Mouse (Mus musculus): ENCODE results near the gene Cbs.

Cbs gene

GRCm38 (mm10) chr17:31636942-31637811 lies at the start of gene Cbs:
Gene Cbs, minus strand, starts transcription at chr17:31637238.
- DNase-seq (ENCODE audit: low read depth): peak; percentile 47

GRCm38 (mm10) chr17:31686225-31686564 lies 49.2 kb upstream of the Cbs start:
- no peak for DNase-seq (ENCODE audit: low read depth)

DNA sequence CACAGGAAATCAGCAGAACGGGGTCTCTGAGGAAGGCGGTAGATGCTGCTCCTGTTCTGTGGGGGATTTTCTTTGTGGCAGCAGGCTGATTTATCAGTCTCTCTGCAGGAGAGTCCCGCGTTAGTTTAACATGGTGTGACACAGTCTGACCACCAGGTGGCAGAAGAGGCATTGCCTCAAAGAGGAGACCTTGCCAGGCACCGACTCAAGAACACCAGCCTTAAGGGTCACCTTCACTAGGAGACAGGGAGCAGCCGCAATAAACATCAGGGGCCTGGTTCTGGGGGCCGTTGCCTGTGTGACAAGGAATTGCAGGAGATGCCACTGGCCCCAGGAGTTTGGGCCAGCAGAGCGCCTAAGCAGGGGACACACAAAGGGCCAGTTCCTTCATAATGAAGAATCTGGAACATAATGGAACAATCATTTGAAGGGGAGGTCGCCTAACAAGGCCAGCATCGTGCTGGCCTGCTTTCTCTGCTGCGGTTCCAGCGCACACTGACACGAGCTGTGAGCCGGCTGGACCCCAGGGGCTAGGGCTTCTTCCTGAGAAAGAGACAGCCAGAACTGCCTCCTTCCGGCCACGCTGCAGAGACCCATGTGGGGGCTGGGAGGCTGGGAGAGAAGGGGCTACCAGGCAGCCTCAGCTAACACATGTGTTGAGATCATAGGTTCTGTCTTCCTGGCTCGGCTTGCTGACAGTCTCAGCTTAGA lies 48.6 kb upstream of the Cbs start:
- peak; percentile 92 for DNase-seq (ENCODE audit: low read depth)

- DNase-seq (ENCODE audit: low read depth): no peak
These were observed 43.4 kb upstream of the Cbs start for GRCm38 (mm10) chr17:31680450-31680849.

DNA sequence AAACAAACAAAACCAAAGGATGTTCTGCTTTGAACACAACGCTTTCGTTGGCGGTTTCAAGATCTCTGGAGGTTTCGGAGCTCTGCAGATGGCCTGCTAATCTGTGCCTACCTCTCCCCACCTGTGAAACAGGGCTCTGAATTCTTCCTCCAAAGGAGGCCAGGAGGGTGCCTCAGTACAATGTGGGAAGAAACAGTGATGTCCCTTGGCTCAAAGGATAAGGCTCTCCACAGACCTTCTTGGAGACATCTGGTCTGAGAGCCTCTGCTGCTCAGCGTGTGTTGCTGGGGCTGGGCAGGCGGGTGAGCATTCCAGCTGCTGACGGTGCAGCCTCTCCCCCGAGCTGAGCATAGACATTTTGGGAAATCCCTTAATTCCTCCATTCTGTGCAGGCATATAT lies 40.5 kb upstream of the Cbs start, which contains the start of gene Cryaa:
Gene Cryaa, plus strand, starts transcription at position 301 of the 400 bp plus-strand sequence.
- no peak for DNase-seq (ENCODE audit: low read depth)

- no peak for DNase-seq (ENCODE audit: low read depth)
These were observed 37.4 kb upstream of the Cbs start for GRCm38 (mm10) chr17:31674426-31674825.

- DNase-seq (ENCODE audit: low read depth): no peak
These were observed 35.2 kb upstream of the Cbs start for GRCm38 (mm10) chr17:31672279-31672678.

DNA sequence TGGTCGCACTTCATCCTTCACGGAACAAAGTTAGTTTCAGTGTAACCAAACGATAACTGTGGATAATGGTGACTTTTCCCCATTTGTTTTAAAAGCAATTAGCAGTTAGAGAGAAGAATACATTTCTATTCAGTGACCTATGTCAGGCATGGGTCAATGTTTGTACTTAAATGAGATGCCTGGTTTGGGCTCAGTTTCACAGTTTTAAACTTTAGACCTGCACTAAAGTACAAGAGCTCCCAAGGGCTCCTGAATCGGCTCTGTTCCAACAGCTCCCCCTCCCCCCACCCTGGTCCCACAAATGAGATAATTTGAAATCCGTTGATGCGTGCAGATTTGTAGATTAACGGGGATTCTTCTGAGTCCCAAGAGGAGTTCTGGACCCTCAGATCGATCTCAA lies 34.7 kb upstream of the Cbs start:
- DNase-seq (ENCODE audit: low read depth): no peak

DNA sequence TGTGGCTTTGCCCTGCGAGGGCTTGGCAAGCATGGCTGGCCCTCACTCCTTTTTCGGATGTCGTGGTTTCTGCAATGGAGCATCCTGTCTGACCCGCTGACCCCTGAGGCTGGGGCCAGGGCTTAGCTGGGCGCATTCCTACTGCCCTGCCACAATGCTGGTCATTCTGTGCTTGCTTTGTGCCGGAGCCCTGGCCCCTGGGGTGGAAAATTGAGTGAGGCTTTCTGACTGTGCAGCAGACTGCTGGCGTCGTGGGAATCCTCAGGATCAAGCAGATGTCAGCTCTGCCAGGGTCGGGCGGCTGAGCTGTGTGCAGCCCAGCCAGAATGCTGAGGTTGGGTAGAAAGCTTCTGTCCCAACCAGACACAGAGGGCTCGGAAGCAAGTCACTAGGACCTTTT lies 33.1 kb upstream of the Cbs start:
- no peak for DNase-seq (ENCODE audit: low read depth)

DNA sequence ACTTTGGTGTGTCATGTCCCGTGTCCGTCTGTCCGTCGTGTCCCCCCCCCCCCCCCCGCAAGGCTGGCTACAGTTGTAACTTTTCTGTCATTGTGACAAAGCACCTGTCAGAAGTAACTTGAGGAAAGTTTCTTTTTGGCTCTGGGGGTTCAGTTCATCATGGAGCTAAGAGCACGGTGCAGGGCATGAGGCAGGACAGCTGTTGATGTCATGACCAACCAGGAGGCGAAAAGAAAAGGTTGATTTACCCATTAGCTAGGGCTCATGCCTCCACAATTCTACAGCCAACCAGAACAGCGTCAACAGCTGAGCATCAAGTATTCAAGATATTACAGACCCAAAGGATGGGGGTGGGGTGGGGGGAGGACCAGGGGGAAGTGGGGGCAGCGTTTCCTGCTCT lies 31.3 kb upstream of the Cbs start:
- no peak for DNase-seq (ENCODE audit: low read depth)

- peak; percentile 88 for DNase-seq (ENCODE audit: low read depth)
These were observed 27.7 kb upstream of the Cbs start for GRCm38 (mm10) chr17:31664760-31665159.

- DNase-seq (ENCODE audit: low read depth): peak; percentile 63
These were observed 25.8 kb upstream of the Cbs start for GRCm38 (mm10) chr17:31662855-31663254.

GRCm38 (mm10) chr17:31660661-31661250 lies 23.7 kb upstream of the Cbs start:
- no peak for DNase-seq (ENCODE audit: low read depth)

- DNase-seq (ENCODE audit: low read depth): peak; percentile 99
These were observed 21.6 kb upstream of the Cbs start, which contains the start of gene U2af1 for GRCm38 (mm10) chr17:31658468-31659185. Gene U2af1, minus strand, starts transcription at chr17:31658892.

- DNase-seq (ENCODE audit: low read depth): peak; percentile 68
These were observed 21.1 kb upstream of the Cbs start for GRCm38 (mm10) chr17:31658136-31658467.

DNA sequence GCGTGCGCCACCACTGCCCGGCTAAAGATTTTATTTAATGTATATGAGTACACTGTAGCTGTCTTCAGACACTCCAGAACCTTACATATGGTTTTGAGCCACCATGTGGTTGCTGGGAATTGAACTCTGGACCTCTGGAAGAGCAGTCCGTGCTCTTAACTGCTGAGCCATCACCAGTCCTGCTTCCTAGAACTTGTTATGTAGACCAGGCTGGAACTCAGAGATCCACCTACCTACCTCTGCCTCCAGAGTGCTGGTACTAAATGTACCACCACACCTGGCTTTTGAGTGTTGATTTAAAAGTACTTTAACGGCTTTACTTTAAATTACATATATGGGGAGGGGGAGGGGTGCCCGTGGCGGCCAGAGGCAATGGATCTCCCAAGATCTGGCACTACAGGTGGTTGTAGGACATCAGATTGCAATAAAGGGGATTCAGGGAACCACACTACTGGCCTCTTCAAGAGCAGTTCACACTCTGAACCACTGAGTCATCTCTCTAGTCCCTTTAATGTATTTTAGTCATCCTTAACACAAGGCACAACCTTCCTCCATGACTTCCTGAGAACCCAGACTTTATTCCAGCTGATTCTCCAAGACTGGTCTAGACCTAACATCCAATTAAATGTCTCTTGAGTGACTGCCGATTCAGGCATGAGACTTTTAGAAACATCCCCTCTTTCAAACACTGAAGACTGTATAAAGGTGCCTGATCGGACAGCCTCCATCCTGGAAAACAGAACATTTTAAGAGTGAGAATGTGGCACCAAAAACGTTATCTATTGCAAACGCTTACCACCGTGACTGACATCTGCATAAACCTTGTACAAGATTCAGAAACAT lies 20.3 kb upstream of the Cbs start:
- peak; percentile 53 for DNase-seq (ENCODE audit: low read depth)

DNA sequence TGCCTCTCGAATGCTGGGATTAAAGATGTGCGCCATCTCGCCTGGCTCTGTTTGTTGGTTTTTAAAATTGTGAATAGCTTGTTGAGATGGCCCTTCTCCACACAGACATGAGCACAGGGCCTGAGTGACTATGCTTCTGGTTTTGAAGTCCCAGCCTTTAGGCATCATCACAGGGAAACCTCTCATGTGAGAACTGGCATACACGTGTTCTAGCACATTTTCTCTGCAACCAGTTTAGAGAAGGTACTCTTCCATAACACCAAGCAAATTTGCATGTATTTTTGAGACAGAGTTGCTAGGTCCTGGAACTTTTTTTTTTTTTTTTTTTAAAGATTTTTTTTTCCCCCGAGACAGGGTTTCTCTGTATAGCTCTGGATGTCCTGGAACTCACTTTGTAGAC lies 19.6 kb upstream of the Cbs start:
- peak; percentile 38 for DNase-seq (ENCODE audit: low read depth)

DNA sequence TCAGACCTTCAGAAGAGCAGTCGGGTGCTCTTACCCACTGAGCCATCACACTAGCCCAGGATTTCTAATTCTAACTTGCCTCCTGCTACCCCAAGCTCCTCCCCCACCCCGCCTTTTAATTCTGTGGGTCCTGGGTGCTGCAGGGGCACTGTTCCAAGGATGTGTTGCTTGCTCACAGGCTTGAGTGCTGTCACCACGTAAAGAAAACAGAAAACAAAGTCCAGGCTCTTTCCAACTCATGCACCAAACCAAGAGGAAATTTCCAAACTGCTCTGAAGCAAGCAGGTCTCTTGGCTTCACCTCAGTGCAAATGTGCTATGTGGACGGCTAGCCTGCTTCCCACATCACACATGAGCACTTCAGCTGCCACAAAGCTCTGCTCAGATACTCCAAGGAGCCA lies 18.3 kb upstream of the Cbs start:
- no peak for DNase-seq (ENCODE audit: low read depth)

- no peak for DNase-seq (ENCODE audit: low read depth)
These were observed 16.2 kb upstream of the Cbs start for GRCm38 (mm10) chr17:31653277-31653676.

GRCm38 (mm10) chr17:31652152-31652551 lies 15.1 kb upstream of the Cbs start:
- DNase-seq (ENCODE audit: low read depth): no peak

DNA sequence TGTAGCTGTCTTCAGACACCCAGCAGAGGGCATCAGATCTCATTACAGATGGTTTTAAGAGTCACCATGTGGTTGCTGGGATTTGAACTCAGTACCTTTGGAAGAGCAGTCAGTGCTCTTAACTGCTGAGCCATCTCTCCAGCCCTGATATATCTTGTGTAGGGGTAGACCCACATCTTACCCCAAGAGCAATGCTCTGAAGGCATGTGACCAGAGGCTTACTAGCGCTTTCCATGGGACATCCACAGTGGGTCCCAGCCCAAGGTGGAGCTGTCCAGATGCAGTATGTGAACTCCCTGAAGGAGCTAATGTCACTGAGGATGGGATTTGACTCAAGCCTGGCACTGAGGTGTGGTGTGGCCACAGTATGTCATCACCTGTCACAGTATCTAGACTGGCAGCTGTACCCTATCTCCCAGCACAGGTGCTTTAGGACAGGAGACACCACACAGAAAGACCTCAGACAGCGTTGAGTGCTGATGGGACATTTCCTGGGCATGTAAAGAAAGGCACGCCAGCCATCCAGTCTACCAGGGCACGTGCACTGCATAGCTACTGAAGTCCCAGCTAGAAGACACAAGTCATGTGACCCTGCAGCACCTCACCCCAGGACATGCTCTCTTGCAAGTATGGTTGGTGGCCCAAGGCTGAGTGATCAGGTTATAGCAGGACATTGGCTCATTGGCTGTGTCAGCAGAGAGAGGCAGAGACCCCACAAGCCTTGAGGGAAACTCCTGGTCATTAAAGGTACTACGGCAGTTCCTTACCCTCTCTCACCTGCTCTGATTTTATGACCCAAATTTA lies 9.4 kb upstream of the Cbs start:
- peak; percentile 7 for DNase-seq (ENCODE audit: low read depth)

Measured in induced T-regulatory cell, adult 2 months (primary cell).